Mouse (Mus musculus) testis, adult 10 weeks (tissue): Measurements from ENCODE around the gene 4930407I10Rik. TPM values are rescaled to one million over a fixed set of nuclear protein-coding genes. Genes with fewer than 3 reads are reported as not detected.

Source experiments
- polyA plus RNA-seq: library from polyadenylated mRNA; stranded (reverse); fragments of 350-450 nt; fragmentation: Illumina TruSeq; extraction: RNeasy Lipid Tissue Mini Kit (QIAGEN cat#74804); gene quantifications from one replicate; pipeline ENCODE4 v1.2.3, GENCODE M21; 2014; ENCODE audit warnings: low read depth, low replicate concordance

The 4930407I10Rik gene
- polyA plus RNA-seq, result 70.4 TPM

GRCm38 (mm10) chr15:82058719-82059201 lies at the start of gene 4930407I10Rik:
4930407I10Rik (plus strand) TSS chr15:82059151.

GRCm38 (mm10) chr15:82033762-82034161 lies 25.2 kb upstream of the 4930407I10Rik start, which contains the start of gene Desi1:
Desi1 (minus strand) TSS chr15:82033862.

GRCm38 (mm10) chr15:82047080-82047883 lies 11.7 kb upstream of the 4930407I10Rik start, which contains the start of gene Snu13:
Snu13 (minus strand) TSS chr15:82047598.

GRCm38 (mm10) chr15:82069898-82070297 lies 10.9 kb downstream of the 4930407I10Rik start, which contains the start of gene Mei1:
Mei1 (plus strand) TSS chr15:82069996.

Other genes with a start within 250 kb of the 4930407I10Rik start
- gene Tob2, start 200.4 kb upstream of the 4930407I10Rik start, polyA plus RNA-seq, result 1.9 TPM
- gene Phf5a, start 187.2 kb upstream of the 4930407I10Rik start, polyA plus RNA-seq, result 15.5 TPM
- 26.9 TPM for gene Aco2, start 186.8 kb upstream of the 4930407I10Rik start, polyA plus RNA-seq
- gene Polr3h, start 132.9 kb upstream of the 4930407I10Rik start, polyA plus RNA-seq, result 1.4 TPM
- 0.45 TPM for gene Csdc2, start 122.4 kb upstream of the 4930407I10Rik start, polyA plus RNA-seq
- 1.5 TPM for gene Pmm1, start 98.2 kb upstream of the 4930407I10Rik start, polyA plus RNA-seq
- gene 1700029P11Rik, start 78.6 kb upstream of the 4930407I10Rik start, polyA plus RNA-seq, result 196 TPM
- 76.6 TPM for gene Xrcc6, start 71.3 kb upstream of the 4930407I10Rik start, polyA plus RNA-seq
- gene Desi1, start 25.3 kb upstream of the 4930407I10Rik start, polyA plus RNA-seq, result 250 TPM
- gene Snu13, start 11.6 kb upstream of the 4930407I10Rik start, polyA plus RNA-seq, result 190 TPM
- 0.69 TPM for gene Mei1, start 10.8 kb downstream of the 4930407I10Rik start, polyA plus RNA-seq
- gene Ccdc134, start 68.8 kb downstream of the 4930407I10Rik start, polyA plus RNA-seq, result 6.2 TPM
- gene Srebf2, start 88.0 kb downstream of the 4930407I10Rik start, polyA plus RNA-seq, result 6.5 TPM
- gene Shisa8, start 153.7 kb downstream of the 4930407I10Rik start, polyA plus RNA-seq, result not detected
- 2.2 TPM for gene Tnfrsf13c, start 165.2 kb downstream of the 4930407I10Rik start, polyA plus RNA-seq
- 1.5 TPM for gene Cenpm, start 185.6 kb downstream of the 4930407I10Rik start, polyA plus RNA-seq
- 0.71 TPM for gene 1500009C09Rik, start 193.2 kb downstream of the 4930407I10Rik start, polyA plus RNA-seq
- gene Sept3, start 215.7 kb downstream of the 4930407I10Rik start, polyA plus RNA-seq, result 13.0 TPM
- 51.6 TPM for gene Wbp2nl, start 239.8 kb downstream of the 4930407I10Rik start, polyA plus RNA-seq